Mouse (Mus musculus): ENCODE measurements around the gene Unc119. TPM values are rescaled to one million over a fixed set of nuclear protein-coding genes. Genes with fewer than 3 reads are reported as not detected.
A peak's percentile ranks its signal among the peaks of the same experiment; 100 is the strongest.

Unc119 gene
- polyA plus RNA-seq, 1 experiment from 2014 or later: 77.0 TPM

GRCm38 (mm10) chr11:78382286-78382685 is 39.0 kb downstream of the Unc119 start:
- no peak overlapping the region for H3K27ac ChIP-seq (replicated peaks; ENCODE audit: low read depth, low read length)
- no peak overlapping the region for H3K4me2 ChIP-seq (ENCODE audit: low read depth, low read length)
- 81% methylated on average over 7 of the region's 7 CpGs for WGBS
- no peak overlapping the region for H3K4me3 ChIP-seq (ENCODE audit: low read depth, low read length)
- H3K9ac ChIP-seq (replicated peaks; ENCODE audit: low read length): no peak overlapping the region
- no peaks in the 10 kb centered on the region for H3K4me1 ChIP-seq (ENCODE audit: control insufficient read depth, insufficient read depth, low read length)
- H3K36me3 ChIP-seq (replicated peaks; ENCODE audit: control insufficient read depth, insufficient read depth, low read depth, low read length): no peaks in the 10 kb centered on the region
- no peak for DNase-seq (ENCODE audit: low spot score)
- ATAC-seq (replicated peaks; ENCODE audit: insufficient number of reproducible peaks, low FRiP score, low TSS enrichment, low read depth): no peak
- no peaks in the 10 kb centered on the region for H3K27me3 ChIP-seq (ENCODE audit: control insufficient read depth, insufficient read depth, low read length)
- H3K9me3 ChIP-seq (replicated peaks; ENCODE audit: control insufficient read depth, low read length): no peaks in the 10 kb centered on the region

- Histone ChIP-seq H3K9me3 (replicated peaks; ENCODE audit: control insufficient read depth, low read length) (no peaks in the 10 kb centered on the region), H3K4me3 (ENCODE audit: low read depth, low read length) (no peak overlapping the region), H3K27me3 (ENCODE audit: control insufficient read depth, insufficient read depth, low read length) (no peaks in the 10 kb centered on the region), H3K4me2 (ENCODE audit: low read depth, low read length) (no peak overlapping the region), H3K9ac (replicated peaks; ENCODE audit: low read length) (no peak overlapping the region), H3K4me1 (ENCODE audit: control insufficient read depth, insufficient read depth, low read length) (no peaks in the 10 kb centered on the region), H3K36me3 (replicated peaks; ENCODE audit: control insufficient read depth, insufficient read depth, low read depth, low read length) (no peaks in the 10 kb centered on the region), H3K27ac (replicated peaks; ENCODE audit: low read depth, low read length) (no peak overlapping the region)
- peak; percentile 34 for DNase-seq (ENCODE audit: low spot score)
- WGBS: 28% methylated on average over 5 of the region's 5 CpGs
- no peak for ATAC-seq (replicated peaks; ENCODE audit: insufficient number of reproducible peaks, low FRiP score, low TSS enrichment, low read depth)
Measured at GRCm38 (mm10) chr11:78382701-78383100, 39.4 kb downstream of the Unc119 start.

GRCm38 (mm10) chr11:78385776-78386175 is 42.5 kb downstream of the Unc119 start:
- H3K9me3 ChIP-seq (replicated peaks; ENCODE audit: control insufficient read depth, low read length): no peaks in the 10 kb centered on the region
- WGBS: 81% methylated on average over 10 of the region's 10 CpGs
- H3K27ac ChIP-seq (replicated peaks; ENCODE audit: low read depth, low read length): no peak overlapping the region
- no peaks in the 10 kb centered on the region for H3K27me3 ChIP-seq (ENCODE audit: control insufficient read depth, insufficient read depth, low read length)
- H3K9ac ChIP-seq (replicated peaks; ENCODE audit: low read length): no peak overlapping the region
- no peak for ATAC-seq (replicated peaks; ENCODE audit: insufficient number of reproducible peaks, low FRiP score, low TSS enrichment, low read depth)
- no peak overlapping the region for H3K4me2 ChIP-seq (ENCODE audit: low read depth, low read length)
- H3K4me3 ChIP-seq (ENCODE audit: low read depth, low read length): no peak overlapping the region
- no peaks in the 10 kb centered on the region for H3K36me3 ChIP-seq (replicated peaks; ENCODE audit: control insufficient read depth, insufficient read depth, low read depth, low read length)
- no peak for DNase-seq (ENCODE audit: low spot score)
- no peaks in the 10 kb centered on the region for H3K4me1 ChIP-seq (ENCODE audit: control insufficient read depth, insufficient read depth, low read length)

GRCm38 (mm10) chr11:78386508-78387043 is 43.3 kb downstream of the Unc119 start, which contains the start of gene Foxn1:
Foxn1 (minus strand) TSS chr11:78386558.
- DNase-seq (ENCODE audit: low spot score) (no peak), ATAC-seq (replicated peaks; ENCODE audit: insufficient number of reproducible peaks, low FRiP score, low TSS enrichment, low read depth) (no peak)
- Histone ChIP-seq H3K9ac (replicated peaks; ENCODE audit: low read length) (no peak within 1 kb of the TSS), H3K9me3 (replicated peaks; ENCODE audit: control insufficient read depth, low read length) (no peaks in the 10 kb centered on the region), H3K27me3 (ENCODE audit: control insufficient read depth, insufficient read depth, low read length) (no peaks in the 10 kb centered on the region), H3K4me3 (ENCODE audit: low read depth, low read length) (no peak within 1 kb of the TSS), H3K36me3 (replicated peaks; ENCODE audit: control insufficient read depth, insufficient read depth, low read depth, low read length) (no peaks in the 10 kb centered on the region), H3K4me1 (ENCODE audit: control insufficient read depth, insufficient read depth, low read length) (no peaks in the 10 kb centered on the region), H3K4me2 (ENCODE audit: low read depth, low read length) (no peak within 1 kb of the TSS), H3K27ac (replicated peaks; ENCODE audit: low read depth, low read length) (no peak within 1 kb of the TSS)
- WGBS: 82% methylated on average over 14 of the region's 14 CpGs

- no peak overlapping the region for H3K27ac ChIP-seq (replicated peaks; ENCODE audit: low read depth, low read length)
- H3K9ac ChIP-seq (replicated peaks; ENCODE audit: low read length): no peak overlapping the region
- H3K27me3 ChIP-seq (ENCODE audit: control insufficient read depth, insufficient read depth, low read length): no peaks in the 10 kb centered on the region
- H3K4me2 ChIP-seq (ENCODE audit: low read depth, low read length): no peak overlapping the region
- WGBS: 82% methylated on average over 3 of the region's 3 CpGs
- H3K9me3 ChIP-seq (replicated peaks; ENCODE audit: control insufficient read depth, low read length): no peaks in the 10 kb centered on the region
- ATAC-seq (replicated peaks; ENCODE audit: insufficient number of reproducible peaks, low FRiP score, low TSS enrichment, low read depth) (no peak), DNase-seq (ENCODE audit: low spot score) (no peak)
- peaks cover 2% of the 10 kb centered on the region; the same call in 1 of the 2 replicates for H3K4me1 ChIP-seq (ENCODE audit: control insufficient read depth, insufficient read depth, low read length)
- no peak overlapping the region for H3K4me3 ChIP-seq (ENCODE audit: low read depth, low read length)
- H3K36me3 ChIP-seq (replicated peaks; ENCODE audit: control insufficient read depth, insufficient read depth, low read depth, low read length): no peaks in the 10 kb centered on the region
Measured at GRCm38 (mm10) chr11:78392728-78393127, 49.4 kb downstream of the Unc119 start.

GRCm38 (mm10) chr11:78396950-78397349 is 53.7 kb downstream of the Unc119 start:
- whole genome bisulfite sequencing: 35% methylated on average over 11 of the region's 11 CpGs
- Histone ChIP-seq H3K36me3 (replicated peaks; ENCODE audit: control insufficient read depth, insufficient read depth, low read depth, low read length) (no peaks in the 10 kb centered on the region), H3K27ac (replicated peaks; ENCODE audit: low read depth, low read length) (no peak overlapping the region), H3K4me1 (ENCODE audit: control insufficient read depth, insufficient read depth, low read length) (peaks cover 2% of the 10 kb centered on the region; the same call in 1 of the 2 replicates), H3K4me3 (ENCODE audit: low read depth, low read length) (no peak overlapping the region), H3K4me2 (ENCODE audit: low read depth, low read length) (peak overlapping the region; percentile 46), H3K9ac (replicated peaks; ENCODE audit: low read length) (no peak overlapping the region; the same call in 1 of the 2 replicates), H3K9me3 (replicated peaks; ENCODE audit: control insufficient read depth, low read length) (no peaks in the 10 kb centered on the region), H3K27me3 (ENCODE audit: control insufficient read depth, insufficient read depth, low read length) (no peaks in the 10 kb centered on the region)
- DNase-seq (ENCODE audit: low spot score) (peak; percentile 17), ATAC-seq (replicated peaks; ENCODE audit: insufficient number of reproducible peaks, low FRiP score, low TSS enrichment, low read depth) (no peak)

GRCm38 (mm10) chr11:78397397-78397796 is 54.1 kb downstream of the Unc119 start:
- Histone ChIP-seq H3K9ac (replicated peaks; ENCODE audit: low read length) (no peak overlapping the region; the same call in 1 of the 2 replicates), H3K27me3 (ENCODE audit: control insufficient read depth, insufficient read depth, low read length) (no peaks in the 10 kb centered on the region), H3K36me3 (replicated peaks; ENCODE audit: control insufficient read depth, insufficient read depth, low read depth, low read length) (no peaks in the 10 kb centered on the region), H3K4me2 (ENCODE audit: low read depth, low read length) (peak overlapping the region; percentile 46), H3K9me3 (replicated peaks; ENCODE audit: control insufficient read depth, low read length) (no peaks in the 10 kb centered on the region), H3K4me1 (ENCODE audit: control insufficient read depth, insufficient read depth, low read length) (peaks cover 2% of the 10 kb centered on the region; the same call in 1 of the 2 replicates), H3K4me3 (ENCODE audit: low read depth, low read length) (no peak overlapping the region), H3K27ac (replicated peaks; ENCODE audit: low read depth, low read length) (no peak overlapping the region)
- ATAC-seq (replicated peaks; ENCODE audit: insufficient number of reproducible peaks, low FRiP score, low TSS enrichment, low read depth) (no peak), DNase-seq (ENCODE audit: low spot score) (peak; percentile 91)
- 5% methylated on average over 18 of the region's 18 CpGs for WGBS

GRCm38 (mm10) chr11:78398212-78398611 is 54.9 kb downstream of the Unc119 start:
- Histone ChIP-seq H3K4me2 (ENCODE audit: low read depth, low read length) (no peak overlapping the region), H3K36me3 (replicated peaks; ENCODE audit: control insufficient read depth, insufficient read depth, low read depth, low read length) (no peaks in the 10 kb centered on the region), H3K27me3 (ENCODE audit: control insufficient read depth, insufficient read depth, low read length) (no peaks in the 10 kb centered on the region), H3K9ac (replicated peaks; ENCODE audit: low read length) (no peak overlapping the region), H3K27ac (replicated peaks; ENCODE audit: low read depth, low read length) (no peak overlapping the region), H3K9me3 (replicated peaks; ENCODE audit: control insufficient read depth, low read length) (no peaks in the 10 kb centered on the region), H3K4me1 (ENCODE audit: control insufficient read depth, insufficient read depth, low read length) (peaks cover 2% of the 10 kb centered on the region; the same call in 1 of the 2 replicates), H3K4me3 (ENCODE audit: low read depth, low read length) (no peak overlapping the region)
- WGBS: 82% methylated on average over 6 of the region's 6 CpGs
- DNase-seq (ENCODE audit: low spot score) (no peak), ATAC-seq (replicated peaks; ENCODE audit: insufficient number of reproducible peaks, low FRiP score, low TSS enrichment, low read depth) (no peak)

Measured in embryonic facial prominence, embryonic 11.5 days (tissue).